In genomic region chr15:79741173-79741858, GRCm38 (mm10) we compare ENCODE assay signal across 8 mouse cellular contexts. TPM values are rescaled to one million over a fixed set of nuclear protein-coding genes. Genes with fewer than 3 reads are reported as not detected.
DNase-seq lines count a peak whose midpoint lies in the region; ATAC-seq and TF ChIP-seq lines count a peak whose summit lies in the region.

No protein-coding gene starts in this region.

- in situ Hi-C loops in CH12.LX (cut with MboI; ENCODE audit: low pct_ligation_motif_present, low pct_unique_long_range_greater_than_20kb, low sequenced_read_pairs), result loop anchor here (10.0 kb wide), 1 partner anchor 353 kb away; the partner anchor contains the start of genes Rpl3 and Syngr1

- H3K9ac ChIP-seq in CH12.LX (ENCODE audit: insufficient read depth, low read depth), result peak overlapping the region; percentile 92
- peak overlapping the region; percentile 89 for H3K9ac ChIP-seq in hindbrain, embryonic 16.5 days (ENCODE audit: low read depth, low read length)

- H3K36me3 ChIP-seq in CH12.LX (replicated peaks in 1 of 2; ENCODE audit: control insufficient read depth in 1 of 2, insufficient read depth in 1 of 2, low read length in 1 of 2), result peaks cover 34 to 60% of the 10 kb centered on the region in 2 experiments
- H3K36me3 ChIP-seq in hindbrain, embryonic 16.5 days (ENCODE audit: control insufficient read depth, insufficient read depth, low read length), result peaks cover 16% of the 10 kb centered on the region

- no peaks in the 10 kb centered on the region for H3K27me3 ChIP-seq in CH12.LX (replicated peaks)
- H3K27me3 ChIP-seq in hindbrain, embryonic 16.5 days (replicated peaks; ENCODE audit: control insufficient read depth, insufficient read depth, low read length), result no peaks in the 10 kb centered on the region

- no peak for TF ChIP-seq RAD21 in CH12.LX (IDR thresholded peaks at IDR 0.05; ENCODE audit: low read depth, low read length)

- TF ChIP-seq CTCF in CH12.LX (conservative IDR thresholded peaks at IDR 0.05 in 1 of 2, IDR thresholded peaks at IDR 0.05 in 1 of 2; ENCODE audit: low read depth in 2 of 2, low read length in 2 of 2), result no peak

- H3K4me3 ChIP-seq in CH12.LX (replicated peaks in 1 of 3; ENCODE audit: low read depth in 2 of 3, low read length in 2 of 3, poor library complexity in 1 of 3), result peak overlapping the region; percentile 72 to 94 (median 85)
- peak overlapping the region; percentile 98 for H3K4me3 ChIP-seq in hindbrain, embryonic 16.5 days (ENCODE audit: low read length)

- H3K9me3 ChIP-seq in CH12.LX (replicated peaks; ENCODE audit: low read length), result no peaks in the 10 kb centered on the region
- no peaks in the 10 kb centered on the region for H3K9me3 ChIP-seq in hindbrain, embryonic 16.5 days (ENCODE audit: control insufficient read depth, low read length)

- peak overlapping the region; percentile 62 for H3K4me2 ChIP-seq in CH12.LX (ENCODE audit: insufficient read depth, low read depth, poor library complexity, severe bottlenecking)
- H3K4me2 ChIP-seq in hindbrain, embryonic 16.5 days (ENCODE audit: low read length), result peak overlapping the region; percentile 80

- WGBS in hindbrain, embryonic 16.5 days, result 25% methylated on average over 14 of the region's 14 CpGs

- peak; percentile 71 for DNase-seq in cerebellum, adult 9-10 months
- no peak for DNase-seq in cerebellum, postnatal 4 days (ENCODE audit: low spot score in 2 of 2)
- DNase-seq in CH12.LX (ENCODE audit: extremely low read depth), result peak; percentile 59
- peak; percentile 91 for DNase-seq in fat pad, adult 2 months (ENCODE audit: extremely low read depth, low read depth, low spot score)
- DNase-seq in lung, postnatal 25 days (ENCODE audit: low spot score), result peak; percentile 59
- peak; percentile 28 to 59 for DNase-seq in spleen, postnatal 10 days (ENCODE audit: low spot score in 2 of 2)
- no peak for DNase-seq in right cerebral cortex, postnatal 36 days (ENCODE audit: low spot score in 2 of 2)

- ATAC-seq in hindbrain, embryonic 16.5 days, result no peak

- dilution Hi-C loops in CH12.LX (cut with MboI; ENCODE audit: extremely low pct_ligation_motif_present, extremely low pct_unique_long_range_greater_than_20kb, low sequenced_read_pairs), result no loop called here

- no peak overlapping the region for H3K27ac ChIP-seq in CH12.LX (ENCODE audit: insufficient read depth, low read depth)
- H3K27ac ChIP-seq in hindbrain, embryonic 16.5 days (ENCODE audit: low read depth, low read length), result no peak overlapping the region

- TF ChIP-seq POLR2A in CH12.LX (IDR thresholded peaks at IDR 0.05; ENCODE audit: low read depth, low read length), result no peak

- H3K4me1 ChIP-seq in CH12.LX (ENCODE audit: control insufficient read depth in 1 of 2, insufficient read depth in 2 of 2), result peaks cover 23 to 52% of the 10 kb centered on the region in 2 experiments
- peaks cover 14% of the 10 kb centered on the region for H3K4me1 ChIP-seq in hindbrain, embryonic 16.5 days (ENCODE audit: control insufficient read depth, insufficient read depth, low read depth, low read length)

- TF ChIP-seq EP300 in CH12.LX (IDR thresholded peaks at IDR 0.05; ENCODE audit: low read length), result no peak

- H3K79me2 ChIP-seq in CH12.LX (replicated peaks; ENCODE audit: control insufficient read depth, extremely low read depth, insufficient read depth, poor library complexity, severe bottlenecking), result no peaks in the 10 kb centered on the region

TF ChIP-seq in CH12.LX, 34 proteins besides CTCF, POLR2A, EP300 and RAD21:
- TF ChIP-seq HCFC1 (IDR thresholded peaks at IDR 0.05; ENCODE audit: low read depth, low read length) (no peak; the same call in 1 of the 2 replicates), MXI1 (IDR thresholded peaks at IDR 0.05; ENCODE audit: low read depth, low read length) (no peak), NELFE (IDR thresholded peaks at IDR 0.05; ENCODE audit: low read depth, low read length) (no peak), ELF1 (IDR thresholded peaks at IDR 0.05; ENCODE audit: low read depth, low read length) (peak; percentile 67), MAX (IDR thresholded peaks at IDR 0.05; ENCODE audit: low read length) (no peak), SIN3A (IDR thresholded peaks at IDR 0.05; ENCODE audit: low read length) (no peak), TCF12 (IDR thresholded peaks at IDR 0.05; ENCODE audit: low read depth, low read length) (no peak), KAT2A (IDR thresholded peaks at IDR 0.05; ENCODE audit: insufficient replicate concordance, low read length) (no peak)

RNA-seq across cellular contexts. Expression of gene Sun2, which starts 1.0 kb away (rescaled TPM):
- total RNA-seq in CH12.LX (2012; rRNA removed) (20.1 and 26.5 TPM in 2 replicates), CH12.LX (2014; rRNA removed) (18.6 and 20.8 TPM in 2 replicates)
- 19.7 and 22.3 TPM in 2 replicates for polyA plus RNA-seq in CH12.LX (2012; ENCODE audit: insufficient read length, low read depth)
- polyA plus RNA-seq in hindbrain, embryonic 16.5 days (2015; fragmentation: Nextera tagmentation; extraction: Ambion mirVana), result 4.6 and 4.7 TPM in 2 replicates

RNA-seq across cellular contexts. Expression of gene Dnal4, which starts 36.3 kb away (rescaled TPM):
- total RNA-seq in CH12.LX (2012; rRNA removed) (16.5 and 20.9 TPM in 2 replicates), CH12.LX (2014; rRNA removed) (11.3 and 11.7 TPM in 2 replicates)
- 17.8 and 18.5 TPM in 2 replicates for polyA plus RNA-seq in CH12.LX (2012; ENCODE audit: insufficient read length, low read depth)
- polyA plus RNA-seq in hindbrain, embryonic 16.5 days (2015; fragmentation: Nextera tagmentation; extraction: Ambion mirVana), result 61.8 and 64.9 TPM in 2 replicates

RNA-seq across cellular contexts. Expression of gene Gtpbp1, which starts 50.7 kb away (rescaled TPM):
- 32.9 and 34.2 TPM in 2 replicates for total RNA-seq in CH12.LX (2012; rRNA removed)
- total RNA-seq in CH12.LX (2014; rRNA removed), result 25.3 and 25.5 TPM in 2 replicates
- 45.2 and 45.3 TPM in 2 replicates for polyA plus RNA-seq in CH12.LX (2012; ENCODE audit: insufficient read length, low read depth)
- 46.0 and 51.5 TPM in 2 replicates for polyA plus RNA-seq in hindbrain, embryonic 16.5 days (2015; fragmentation: Nextera tagmentation; extraction: Ambion mirVana)

RNA-seq across cellular contexts. Expression of gene Josd1, which starts 53.6 kb away (rescaled TPM):
- total RNA-seq in CH12.LX (2012; rRNA removed) (34.9 and 41.0 TPM in 2 replicates), CH12.LX (2014; rRNA removed) (48.3 and 50.6 TPM in 2 replicates)
- 28.2 and 30.1 TPM in 2 replicates for polyA plus RNA-seq in CH12.LX (2012; ENCODE audit: insufficient read length, low read depth)
- polyA plus RNA-seq in hindbrain, embryonic 16.5 days (2015; fragmentation: Nextera tagmentation; extraction: Ambion mirVana), result 19.1 and 21.5 TPM in 2 replicates

Comparison
In these comparisons a context has a peak if more than half of its experiments do, and no peak if none do; other contexts are left out.
1. DNase-seq: peak in cerebellum, adult 9-10 months (single experiment), CH12.LX (single experiment), fat pad, adult 2 months (single experiment), lung, postnatal 25 days (single experiment) and spleen, postnatal 10 days (2 of 2); none in cerebellum, postnatal 4 days (0 of 2) and right cerebral cortex, postnatal 36 days (0 of 2).